Mouse (Mus musculus) thymus, adult 2 months (tissue): ENCODE data around the gene Nefh. TPM values are rescaled to one million over a fixed set of nuclear protein-coding genes. Genes with fewer than 3 reads are reported as not detected.

Source experiments
- DNase-seq: peaks from one replicate; pipeline ENCODE4 v3.0.0; 2021
- H3K27ac ChIP-seq: fragments of 200-500 bp; 2 replicates; pipeline ENCODE4 v1.5.1; 2012; ENCODE audit warnings: low read length, control low read depth; ENCODE audit not compliant: control insufficient read depth, insufficient read depth
- H3K27me3 ChIP-seq: fragments of 200-500 bp; 2 replicates; pipeline ENCODE4 v1.6.1; 2012; ENCODE audit warnings: mild to moderate bottlenecking, low read length, moderate library complexity, mixed read lengths; ENCODE audit not compliant: control insufficient read depth, insufficient read depth
- H3K36me3 ChIP-seq: fragments of 200-500 bp; 2 replicates; pipeline ENCODE4 v1.6.1; 2012; ENCODE audit warnings: mild to moderate bottlenecking, low read length, moderate library complexity; ENCODE audit not compliant: control insufficient read depth, insufficient read depth
- H3K4me1 ChIP-seq: fragments of 200-500 bp; replicated peaks from 2 replicates; pipeline ENCODE4 v1.6.1; 2012; ENCODE audit warnings: low read length; ENCODE audit not compliant: control insufficient read depth, insufficient read depth
- H3K4me3 ChIP-seq: fragments of 200-500 bp; 2 replicates; pipeline ENCODE4 v1.5.1; 2012; ENCODE audit warnings: mild to moderate bottlenecking, low read length, control low read depth, moderate library complexity; ENCODE audit not compliant: control insufficient read depth, insufficient read depth
- CTCF ChIP-seq: fragments of 200-500 bp; IDR thresholded peaks from 2 replicates; pipeline ENCODE4 v1.5.1; 2012; ENCODE audit warnings: mild to moderate bottlenecking, control low read depth, low read length, moderate library complexity, borderline replicate concordance; ENCODE audit not compliant: control insufficient read depth, poor library complexity, insufficient read depth; ENCODE audit errors: extremely low read depth
- POLR2A ChIP-seq: fragments of 200-500 bp; IDR thresholded peaks from 2 replicates; pipeline ENCODE4 v1.6.1; 2012; ENCODE audit warnings: mild to moderate bottlenecking, low read length, control low read depth, moderate library complexity; ENCODE audit not compliant: control insufficient read depth, poor library complexity, insufficient read depth; ENCODE audit errors: extremely low read depth
- WGBS: fragments of 180-500 bp; shearing (Covaris S2); methylation state at CpG from one replicate; pipeline ENCODE4 v1.1.7; 2018; 5-methylcytosine and 5-hydroxymethylcytosine counted together
- polyA plus RNA-seq: library from polyadenylated mRNA; depleted of rRNA; stranded (reverse); fragments of >200 nt; gene quantifications from 2 replicates; pipeline ENCODE4 v1.2.3, GENCODE M21; 2012; rRNA removed

The Nefh gene
- 2.8 and 3.7 TPM in 2 replicates for polyA plus RNA-seq

DNA sequence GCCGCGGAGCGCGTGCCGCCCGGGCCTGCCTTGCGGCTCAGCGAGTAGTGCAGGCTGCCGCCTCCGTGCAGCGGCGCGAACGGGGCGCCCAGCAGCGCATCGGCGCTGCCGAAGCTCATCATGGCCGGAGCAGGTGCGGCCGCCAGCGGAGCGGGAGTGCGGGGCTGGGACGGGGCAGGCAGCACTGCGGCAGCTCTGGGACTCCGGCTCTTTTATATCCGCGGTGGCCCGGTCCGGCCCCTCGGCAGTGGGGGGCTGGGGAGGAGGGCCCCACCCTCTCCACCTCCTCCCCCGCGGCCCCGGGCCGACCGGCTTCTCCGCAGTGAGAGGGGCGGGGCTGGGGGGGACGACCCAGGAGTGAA, at the start of gene Nefh:
Gene Nefh, minus strand, starts transcription at position 252 of the 362 bp plus-strand sequence.
- peaks cover 14% of the 10 kb centered on the region for H3K4me1 ChIP-seq
- H3K4me3 ChIP-seq: peak within 1 kb of the TSS; percentile 47
- 1% methylated on average over 41 of the region's 41 CpGs for WGBS
- no peak for DNase-seq
- H3K36me3 ChIP-seq: no peaks in the 10 kb centered on the region
- peaks cover 6% of the 10 kb centered on the region; the same call in 1 of the 2 replicates for H3K27me3 ChIP-seq
- no peak within 1 kb of the TSS for H3K27ac ChIP-seq
- TF ChIP-seq POLR2A (no peak), CTCF (no peak)

DNA sequence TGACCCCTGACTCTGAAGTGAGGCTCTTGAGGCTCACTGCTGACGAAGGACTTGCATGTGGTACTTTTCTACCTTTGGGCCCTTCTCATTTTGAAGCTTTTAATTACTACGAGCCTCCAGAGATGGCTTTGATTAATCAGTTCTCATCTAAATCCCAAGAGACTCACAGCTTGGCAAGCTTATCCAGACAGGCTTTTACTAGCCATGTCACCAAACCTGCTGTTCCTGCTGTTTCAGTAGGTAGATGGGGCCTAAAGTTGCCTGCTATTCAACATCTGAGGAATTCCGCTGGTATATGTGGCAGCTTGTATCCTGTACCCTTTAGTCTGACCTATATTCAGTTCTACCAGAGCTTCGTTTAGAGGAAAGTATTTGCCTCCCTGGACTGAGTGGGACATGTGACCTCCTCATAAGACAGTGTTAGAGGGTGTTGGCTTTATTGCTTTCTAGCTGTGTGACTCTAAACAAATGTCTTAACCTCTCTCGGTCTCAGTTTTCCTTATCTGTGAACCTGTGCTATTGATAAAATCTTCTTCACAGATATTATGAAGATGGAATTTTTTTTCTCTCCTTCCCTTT, 48.8 kb upstream of the Nefh start:
- Histone ChIP-seq H3K27ac (no peak overlapping the region), H3K4me1 (0 out of 2 replicates have a peak, but pooled peaks cover 4% of the 10 kb centered on the region), H3K36me3 (no peaks in the 10 kb centered on the region), H3K27me3 (no peaks in the 10 kb centered on the region), H3K4me3 (no peak overlapping the region)
- WGBS: 97% methylated on average over 5 of the region's 5 CpGs
- TF ChIP-seq CTCF (no peak), POLR2A (no peak)
- no peak for DNase-seq

DNA sequence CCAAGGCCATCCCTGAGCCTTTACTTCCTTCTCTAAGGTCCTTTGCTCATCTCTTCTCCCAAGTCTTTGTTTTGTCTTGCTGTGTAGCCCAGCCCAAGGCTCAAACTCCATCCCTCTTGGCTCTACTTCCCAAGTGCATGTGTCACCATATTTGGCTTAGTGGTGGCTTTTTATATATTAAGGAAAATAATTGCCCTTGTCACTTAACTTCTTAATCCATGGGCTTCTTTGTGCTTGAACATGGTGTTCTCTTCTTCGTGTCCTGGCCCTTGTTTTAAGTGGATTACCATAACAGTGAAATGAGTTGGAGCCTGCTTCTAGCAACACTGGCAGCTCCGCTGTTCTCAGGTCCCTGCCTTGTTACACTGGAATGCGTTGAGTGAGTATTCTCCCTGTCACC, 47.8 kb upstream of the Nefh start:
- Histone ChIP-seq H3K27me3 (no peaks in the 10 kb centered on the region), H3K4me3 (no peak overlapping the region), H3K4me1 (peaks cover 4% of the 10 kb centered on the region; the same call in 1 of the 2 replicates), H3K36me3 (no peaks in the 10 kb centered on the region), H3K27ac (no peak overlapping the region)
- 97% methylated on average over 3 of the region's 3 CpGs for WGBS
- no peak for TF ChIP-seq POLR2A
- no peak for TF ChIP-seq CTCF
- DNase-seq: no peak

DNA sequence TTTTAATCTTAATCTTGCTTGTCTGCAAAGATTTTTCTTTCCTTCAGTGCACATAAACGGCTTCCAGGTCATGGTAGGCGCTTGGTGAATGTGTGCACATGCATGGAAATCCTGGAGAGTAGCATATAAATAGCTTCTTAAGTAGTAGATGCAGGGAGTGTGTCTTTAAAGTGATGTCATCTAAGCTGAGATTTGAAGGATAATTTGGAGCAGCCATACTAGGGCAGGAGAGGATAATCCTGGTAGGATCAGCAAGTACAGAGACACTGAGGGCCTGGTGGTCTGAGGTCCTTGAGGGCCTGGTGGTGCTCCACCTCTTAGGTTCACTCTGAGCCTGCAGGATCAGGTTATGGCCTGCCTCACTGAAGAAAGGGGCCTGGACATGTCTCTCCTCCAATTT, 44.6 kb upstream of the Nefh start:
- no peak for TF ChIP-seq POLR2A
- TF ChIP-seq CTCF: no peak
- no peaks in the 10 kb centered on the region for H3K27me3 ChIP-seq
- no peak for DNase-seq
- no peaks in the 10 kb centered on the region for H3K36me3 ChIP-seq
- 96% methylated on average over 2 of the region's 2 CpGs for WGBS
- H3K4me3 ChIP-seq: no peak overlapping the region
- H3K27ac ChIP-seq: no peak overlapping the region
- peaks cover 27% of the 10 kb centered on the region for H3K4me1 ChIP-seq

DNA sequence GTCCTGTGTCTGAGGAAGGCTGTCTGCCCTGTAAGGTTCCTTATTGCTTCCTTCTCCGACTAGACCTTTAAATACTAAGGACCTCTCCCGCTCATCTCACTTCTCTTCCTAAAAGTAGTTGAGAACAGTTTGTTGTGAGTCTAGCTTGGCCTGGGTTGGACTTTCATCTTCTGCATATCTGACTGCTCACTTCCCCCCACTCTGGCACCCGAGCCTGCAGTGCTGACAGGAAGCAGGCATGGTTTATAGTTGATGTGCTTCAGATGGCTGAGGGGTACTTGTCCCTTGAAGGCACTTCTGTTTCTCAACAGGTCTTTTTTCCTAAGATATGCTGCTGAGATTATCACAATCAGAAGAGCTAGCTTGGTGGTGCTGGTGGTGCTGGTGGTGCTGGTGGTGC, 41.3 kb upstream of the Nefh start:
- no peak overlapping the region for H3K4me3 ChIP-seq
- H3K4me1 ChIP-seq: peaks cover 33% of the 10 kb centered on the region
- TF ChIP-seq POLR2A: no peak
- peak overlapping the region; percentile 55 for H3K27ac ChIP-seq
- H3K27me3 ChIP-seq: no peaks in the 10 kb centered on the region
- 4% methylated on average over 3 of the region's 3 CpGs for WGBS
- H3K36me3 ChIP-seq: no peaks in the 10 kb centered on the region
- DNase-seq: peak; percentile 50

DNA sequence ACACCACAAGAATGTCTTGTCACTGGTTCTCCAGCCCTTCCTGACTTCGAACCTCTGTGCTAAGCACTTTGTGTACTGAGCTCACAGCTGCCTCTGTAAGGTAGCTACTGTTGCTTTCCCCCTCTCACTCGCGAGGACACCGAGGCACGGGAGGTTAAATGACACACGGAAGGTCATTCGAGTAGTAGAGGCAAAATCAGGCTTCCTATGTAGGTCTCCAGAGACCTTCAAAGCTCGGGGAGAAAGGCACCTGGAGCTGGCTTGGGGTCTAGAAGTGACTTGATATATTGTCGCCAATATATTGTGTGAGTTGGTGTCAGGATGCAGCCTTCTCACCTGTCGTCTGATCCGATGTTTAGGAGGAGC, 39.6 kb upstream of the Nefh start:
- TF ChIP-seq CTCF: no peak
- TF ChIP-seq POLR2A: no peak
- Histone ChIP-seq H3K4me3 (peak overlapping the region; percentile 65), H3K4me1 (peaks cover 33% of the 10 kb centered on the region), H3K27me3 (no peaks in the 10 kb centered on the region), H3K36me3 (no peaks in the 10 kb centered on the region), H3K27ac (peak overlapping the region; percentile 4; the same call in 1 of the 2 replicates)
- no peak for DNase-seq
- 45% methylated on average over 11 of the region's 11 CpGs for WGBS

DNA sequence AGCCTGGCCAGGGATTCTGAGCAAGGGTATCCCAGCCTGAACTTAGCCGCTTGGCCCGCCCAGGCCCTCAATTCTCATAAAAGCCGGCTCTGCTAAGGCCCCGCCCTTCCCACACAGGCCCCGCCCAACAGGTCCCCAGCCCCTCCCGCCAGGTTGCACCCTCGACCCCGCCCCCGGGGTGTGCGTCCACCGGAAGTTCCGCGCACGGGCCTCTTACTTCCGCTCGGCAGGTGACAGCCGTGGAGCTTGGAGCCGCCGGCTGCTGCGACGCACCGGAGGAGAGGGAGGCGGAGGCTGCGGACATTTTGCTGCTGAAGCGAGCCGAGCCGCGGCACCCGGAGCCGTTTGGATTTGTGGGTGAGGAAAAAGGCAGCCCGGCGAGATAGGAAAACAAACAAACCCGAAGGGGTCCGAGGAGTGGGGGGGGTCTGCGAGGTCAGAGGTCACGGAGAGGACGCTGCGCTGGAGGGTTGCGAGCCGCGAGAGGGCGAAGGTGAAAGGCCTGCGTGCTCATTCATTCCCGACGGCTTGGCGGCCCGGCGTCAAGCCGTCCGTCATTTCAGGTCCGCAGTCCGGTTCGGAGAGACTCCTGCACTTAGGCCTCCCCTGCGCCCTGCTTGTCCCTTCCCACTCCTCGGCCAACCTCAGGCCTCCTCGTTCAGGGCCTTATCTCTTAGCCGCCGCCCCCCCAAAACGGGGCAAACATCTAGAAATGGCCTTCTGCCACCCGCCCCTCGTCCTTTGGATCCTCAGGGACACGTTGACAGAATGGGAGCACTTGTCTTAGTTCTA, 39.0 kb upstream of the Nefh start, which contains the start of gene Ap1b1:
Gene Ap1b1, plus strand, starts transcription at position 130 of the 792 bp plus-strand sequence.
- TF ChIP-seq POLR2A (peak; percentile 57), CTCF (0 out of 2 replicates have a peak, but pooled peaks have one; percentile 39)
- H3K27me3 ChIP-seq: no peaks in the 10 kb centered on the region
- peak; percentile 95 for DNase-seq
- peak within 1 kb of the TSS; percentile 65 for H3K4me3 ChIP-seq
- H3K27ac ChIP-seq: peak within 1 kb of the TSS; percentile 4; the same call in 1 of the 2 replicates
- 2% methylated on average over 62 of the region's 62 CpGs for WGBS
- H3K4me1 ChIP-seq: peaks cover 31% of the 10 kb centered on the region
- H3K36me3 ChIP-seq: no peaks in the 10 kb centered on the region
